Mouse (Mus musculus) activated CD4-positive, CD25-positive, alpha-beta regulatory T cell, adult 4 months (primary cell): ENCODE data around the gene Prrx2. TPM values are rescaled to one million over a fixed set of nuclear protein-coding genes. Genes with fewer than 3 reads are reported as not detected.

Experiments used
- ATAC-seq: one replicate; pipeline ENCODE4 v1.8.0; 2017
- polyA plus RNA-seq, 2 experiments: library from polyadenylated mRNA; unstranded; fragments of 100-300 nt; shearing (Covaris generic); gene quantifications; one replicate each; pipeline ENCODE4 v1.2.1; 2017

Gene Prrx2
- polyA plus RNA-seq, 2 experiments from 2014 or later, result not detected

DNA sequence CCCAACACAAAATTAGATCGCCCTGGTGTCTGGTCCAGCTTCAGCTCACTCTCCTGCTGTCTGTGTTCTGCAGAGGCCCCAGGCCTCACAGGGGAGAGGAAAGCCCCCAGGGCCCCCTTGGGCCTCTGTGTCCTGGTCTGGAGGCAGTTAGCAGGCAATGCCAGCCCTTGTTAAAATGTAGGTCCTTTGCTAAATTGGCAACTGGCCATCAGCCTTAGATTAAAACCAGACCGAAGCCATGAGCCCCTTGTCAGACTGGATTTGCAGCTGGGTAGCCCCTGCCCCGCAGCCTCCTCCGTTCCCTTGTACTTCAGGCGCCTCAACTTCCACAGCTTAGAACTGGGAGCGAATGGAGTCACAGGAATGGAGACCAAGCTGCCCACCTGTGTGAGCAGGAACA, 37.9 kb downstream of the Prrx2 start:
- ATAC-seq, result no peak

DNA sequence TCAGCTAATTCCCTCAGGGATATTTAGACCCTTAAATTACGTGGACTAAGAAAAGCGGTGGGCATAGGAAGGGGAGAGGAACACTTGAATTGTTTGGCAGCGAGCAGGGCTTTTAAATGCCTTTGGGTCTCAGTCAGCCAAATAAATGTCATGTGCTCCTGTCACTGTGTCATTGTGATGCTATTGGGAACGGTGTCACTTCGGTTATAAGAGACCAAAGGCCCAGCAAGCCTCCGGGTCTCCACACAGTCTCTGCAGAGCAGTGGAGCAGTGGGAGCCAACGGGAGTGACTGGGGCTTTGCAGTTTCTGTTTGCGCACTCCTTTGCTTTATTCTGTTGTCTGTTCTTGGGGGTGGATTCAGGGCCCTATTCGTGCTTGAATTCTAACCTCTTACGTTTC, 39.7 kb downstream of the Prrx2 start:
- ATAC-seq, result no peak

DNA sequence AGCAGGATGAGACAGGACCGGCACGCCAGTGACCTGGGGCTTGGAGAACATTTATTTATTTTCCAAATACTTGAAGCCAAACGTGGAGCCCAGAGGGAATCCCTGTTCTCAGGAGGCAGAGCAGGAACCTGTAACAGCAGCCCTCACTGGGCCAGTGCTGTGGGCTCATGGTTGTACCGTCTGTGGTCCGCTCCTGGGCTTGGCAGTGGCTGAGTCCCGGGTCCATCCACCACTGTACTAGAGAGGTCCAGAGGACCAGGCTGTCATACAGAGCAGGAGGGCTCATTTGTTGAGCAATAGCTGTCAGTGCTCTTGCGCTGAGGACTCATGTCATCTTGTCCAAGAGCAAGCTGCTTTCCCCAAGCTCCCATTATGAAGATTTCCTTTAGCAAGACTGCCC, 40.3 kb downstream of the Prrx2 start:
- no peak for ATAC-seq

DNA sequence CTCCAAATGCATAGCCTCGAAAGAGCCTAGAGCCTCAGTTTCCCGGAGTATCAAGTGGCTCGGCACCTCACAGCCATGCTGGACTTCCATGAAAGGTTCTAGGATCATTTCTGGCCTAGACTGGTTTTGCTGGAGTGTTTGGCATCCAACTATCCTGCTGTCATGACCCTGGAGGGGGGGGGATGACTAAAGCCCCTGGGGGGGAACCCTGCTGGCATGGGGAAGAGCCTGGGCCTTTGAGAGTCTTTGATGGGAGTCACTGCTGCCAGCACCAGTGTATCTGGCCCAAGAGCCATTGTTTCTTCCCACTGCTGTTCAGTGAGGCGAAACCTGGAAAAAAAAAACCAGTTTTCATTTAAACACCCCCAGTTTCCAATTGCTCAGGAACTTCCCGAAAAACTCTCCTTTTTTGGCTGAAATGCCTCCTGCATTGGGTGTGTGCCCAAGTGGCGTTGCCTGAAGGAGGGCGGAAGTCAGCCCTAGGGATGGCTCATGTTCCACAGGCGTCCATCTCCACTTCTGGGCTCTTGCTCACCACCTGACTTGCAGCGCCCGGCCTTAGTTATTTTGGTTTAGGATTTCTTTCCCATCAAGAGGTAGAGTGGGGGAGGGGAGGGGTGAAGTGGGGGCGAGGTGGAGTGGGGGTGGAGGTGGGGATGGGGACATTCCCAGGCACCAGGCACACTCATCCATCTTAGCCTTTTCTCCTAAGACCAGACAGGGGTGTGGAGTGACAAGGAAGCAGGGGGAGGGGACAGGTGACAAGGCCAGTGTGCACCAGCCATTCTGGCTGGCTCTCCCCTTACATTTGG, 41.1 kb downstream of the Prrx2 start:
- no peak for ATAC-seq

DNA sequence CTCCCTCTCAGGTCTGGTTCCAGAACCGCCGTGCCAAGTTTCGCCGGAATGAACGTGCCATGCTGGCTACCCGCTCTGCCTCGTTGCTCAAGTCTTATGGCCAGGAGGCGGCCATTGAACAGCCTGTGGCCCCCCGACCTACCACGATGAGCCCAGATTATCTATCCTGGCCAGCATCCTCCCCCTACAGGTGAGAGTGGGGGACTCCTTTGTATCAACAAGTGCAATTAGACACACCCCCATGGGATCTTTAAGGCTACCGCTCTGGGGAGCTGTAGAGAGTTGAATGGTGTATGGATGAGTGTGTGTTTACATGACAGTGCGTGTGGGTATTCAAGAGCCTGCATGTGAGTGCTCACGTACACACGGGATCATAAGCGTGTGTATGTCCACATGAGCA, 44.7 kb downstream of the Prrx2 start:
- ATAC-seq, result no peak

DNA sequence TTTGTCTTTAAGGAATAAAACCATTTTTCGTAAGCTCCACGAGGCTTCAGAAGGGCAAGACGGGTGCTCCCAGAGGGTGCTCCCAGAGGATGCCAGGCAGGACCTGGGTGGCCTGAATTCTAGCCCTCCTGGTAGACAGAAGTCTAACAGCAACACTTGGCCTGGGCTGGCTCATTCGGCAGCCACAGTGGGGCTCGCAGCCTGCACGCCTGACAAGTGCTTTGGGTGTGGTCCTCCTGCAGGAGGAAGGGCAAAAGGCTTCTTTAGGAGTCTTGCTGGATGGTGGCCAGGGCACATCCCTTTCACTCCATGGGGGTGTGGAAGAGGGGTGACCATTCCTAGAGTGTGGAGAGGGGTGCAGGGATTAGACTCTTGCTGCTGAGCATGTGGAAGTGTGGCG, 46.4 kb downstream of the Prrx2 start:
- no peak for ATAC-seq

DNA sequence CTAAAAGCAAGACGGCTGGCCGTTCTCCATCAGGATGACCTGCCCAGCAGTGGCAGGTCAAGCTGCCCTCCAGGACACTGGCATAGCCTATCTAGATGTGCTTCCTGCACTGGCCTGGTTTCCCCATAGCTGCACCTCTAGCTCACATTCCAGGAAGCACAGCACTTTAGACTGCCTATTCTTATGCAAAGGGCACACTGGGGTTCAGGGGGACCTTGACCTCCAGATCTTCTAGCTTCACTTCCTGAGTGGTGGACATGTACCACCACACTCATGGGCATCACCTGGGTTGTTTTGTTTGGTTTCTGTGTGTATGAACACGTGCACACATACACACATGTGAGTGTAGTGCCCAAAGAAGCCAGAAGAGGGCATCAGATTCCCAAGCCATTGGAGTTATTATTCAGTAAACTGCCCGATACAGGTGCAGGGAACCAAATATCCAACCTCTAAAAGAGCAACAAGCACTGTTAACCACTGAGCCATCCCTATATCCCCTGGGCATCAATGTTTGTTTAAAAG, 50.1 kb downstream of the Prrx2 start:
- ATAC-seq, result no peak

DNA sequence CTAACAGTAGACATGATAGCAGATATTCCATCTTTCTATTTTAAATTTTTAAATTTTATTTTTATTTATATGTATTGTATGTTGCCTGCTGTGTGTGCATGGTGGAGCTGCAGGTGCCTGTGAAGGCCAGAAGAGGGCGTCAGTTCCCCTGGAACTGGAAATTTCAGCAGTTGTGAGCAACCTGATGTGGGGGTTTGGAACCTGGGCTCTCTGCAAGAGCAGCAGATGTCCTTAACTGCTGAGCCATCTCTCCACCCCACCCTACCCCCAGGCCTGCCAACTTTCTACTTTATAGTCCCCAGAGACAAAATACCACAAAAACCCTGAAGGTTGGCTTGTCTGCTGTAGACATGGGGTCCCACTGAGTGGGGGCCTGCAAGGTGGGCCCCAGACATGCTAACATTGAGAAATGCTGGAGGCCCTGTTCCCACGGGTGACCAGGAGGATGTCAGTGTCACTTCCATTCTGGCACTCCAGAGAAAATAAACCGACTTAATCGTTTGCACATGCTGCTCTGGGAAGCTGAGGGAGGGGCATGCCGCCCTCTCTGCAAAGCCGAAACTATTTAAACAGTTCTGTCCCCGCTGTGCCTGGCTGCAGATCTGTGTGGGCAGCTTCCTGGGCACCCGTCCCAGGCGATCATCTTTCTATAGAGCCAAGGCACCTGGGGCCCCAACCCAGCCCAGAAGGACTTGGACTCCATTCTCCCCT, 50.8 kb downstream of the Prrx2 start:
- no peak for ATAC-seq

DNA sequence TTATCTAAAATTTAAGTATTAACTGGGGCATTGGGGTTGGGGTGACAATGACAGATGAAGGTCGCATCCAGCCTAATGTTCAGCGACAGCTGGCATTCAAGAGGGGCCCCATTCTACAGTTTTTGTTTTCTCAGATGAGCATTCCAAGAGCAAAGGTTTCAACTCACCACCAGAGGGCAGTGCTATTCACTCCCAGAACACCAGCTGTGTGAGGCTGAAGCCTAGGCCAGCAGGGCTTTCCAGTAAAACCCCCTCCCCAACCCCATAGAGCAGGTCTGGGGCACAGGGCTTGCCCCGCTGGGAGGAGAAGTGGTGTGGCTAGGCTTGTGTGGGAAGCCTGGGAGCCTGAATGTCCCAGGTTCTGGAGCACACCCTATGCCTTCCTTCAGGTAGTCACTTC, 56.2 kb downstream of the Prrx2 start:
- ATAC-seq, result no peak

DNA sequence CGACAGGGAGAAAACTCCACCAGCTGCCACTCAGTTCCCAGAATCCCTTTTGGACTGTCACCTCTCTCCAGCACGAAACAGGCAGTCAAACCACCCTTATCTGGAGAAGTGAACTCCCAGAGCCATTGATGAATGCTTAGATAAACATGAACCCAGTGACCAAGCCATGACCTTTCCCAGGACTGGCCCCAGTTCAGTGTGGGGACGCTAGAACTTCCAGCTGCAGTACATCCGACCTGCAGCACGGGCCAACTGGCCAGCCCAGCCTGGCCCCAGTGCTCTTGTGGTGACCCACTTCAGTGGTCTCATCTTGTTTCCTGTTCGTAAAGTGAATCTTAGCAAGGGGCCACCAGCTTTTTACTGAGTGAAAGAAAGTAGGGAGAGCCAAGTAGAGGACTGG, 58.6 kb downstream of the Prrx2 start:
- ATAC-seq, result no peak

DNA sequence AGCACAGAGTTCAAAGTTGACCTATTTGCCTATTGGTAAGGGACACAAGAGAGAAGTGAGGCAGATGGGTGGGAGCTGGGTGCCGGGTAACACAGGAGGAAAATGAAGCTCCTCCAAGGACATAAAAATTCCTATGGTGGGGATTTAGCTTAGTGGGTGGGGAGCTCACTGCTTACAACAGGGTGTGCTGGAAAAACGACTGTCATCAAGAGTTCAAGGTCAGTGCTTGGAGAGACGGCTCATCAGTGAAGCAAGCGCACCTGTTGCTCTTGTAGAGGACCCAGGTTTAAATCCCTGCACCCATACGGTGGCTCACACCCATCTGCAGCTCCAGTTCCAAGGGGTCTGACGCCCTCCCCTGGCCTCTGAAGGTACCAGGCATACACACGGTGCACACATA, 59.2 kb downstream of the Prrx2 start:
- ATAC-seq, result no peak

DNA sequence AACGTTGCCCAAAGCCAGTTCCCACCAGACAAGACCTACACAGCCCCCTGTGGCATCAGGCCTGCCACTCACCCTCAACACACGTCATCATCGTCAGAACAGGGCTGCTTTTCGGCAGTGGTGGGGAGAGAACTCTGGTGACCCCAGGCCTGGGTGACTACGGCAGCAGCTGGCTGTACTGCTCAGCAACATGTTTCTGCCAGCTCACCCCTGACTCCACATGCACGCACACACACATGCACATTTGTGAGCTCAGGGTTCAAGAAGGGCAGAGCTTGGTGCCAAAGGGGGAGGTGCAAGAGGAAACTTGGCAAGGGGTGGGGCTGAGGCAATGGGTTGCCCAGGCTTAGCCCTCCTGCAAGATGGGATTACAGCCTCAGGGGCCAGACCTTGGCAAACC, 62.5 kb downstream of the Prrx2 start:
- ATAC-seq, result no peak

DNA sequence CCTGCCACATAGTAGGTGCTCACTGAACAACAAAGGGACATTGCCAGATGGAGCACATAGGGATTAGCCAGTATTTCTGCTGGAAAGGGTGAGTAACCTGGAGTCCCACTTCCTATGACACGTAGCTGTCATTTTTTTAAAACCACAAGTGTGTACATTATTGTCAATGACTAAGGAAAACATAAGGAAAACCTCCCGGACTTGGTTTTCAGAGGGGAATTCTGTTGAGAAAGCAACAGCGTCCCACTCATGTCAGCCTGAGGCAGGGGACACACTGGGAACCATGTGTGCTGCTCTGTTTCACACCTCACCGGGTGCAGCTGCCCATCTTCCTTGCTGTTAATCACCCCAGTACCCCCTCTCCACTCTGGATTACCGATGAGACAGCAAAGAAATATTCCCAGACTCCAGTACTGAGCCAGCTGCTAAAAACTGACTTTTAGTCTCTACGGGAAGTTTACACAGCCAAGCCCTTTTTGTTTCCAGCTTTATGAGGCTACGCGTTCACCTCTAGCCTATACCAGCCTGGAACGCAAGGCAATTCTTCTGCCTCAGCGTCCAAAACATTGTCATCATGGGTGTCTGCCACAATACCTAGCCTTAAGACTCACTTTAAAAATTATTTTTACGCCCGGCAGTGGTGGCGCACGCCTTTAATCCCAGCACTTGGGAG, 64.8 kb downstream of the Prrx2 start:
- ATAC-seq, result no peak

DNA sequence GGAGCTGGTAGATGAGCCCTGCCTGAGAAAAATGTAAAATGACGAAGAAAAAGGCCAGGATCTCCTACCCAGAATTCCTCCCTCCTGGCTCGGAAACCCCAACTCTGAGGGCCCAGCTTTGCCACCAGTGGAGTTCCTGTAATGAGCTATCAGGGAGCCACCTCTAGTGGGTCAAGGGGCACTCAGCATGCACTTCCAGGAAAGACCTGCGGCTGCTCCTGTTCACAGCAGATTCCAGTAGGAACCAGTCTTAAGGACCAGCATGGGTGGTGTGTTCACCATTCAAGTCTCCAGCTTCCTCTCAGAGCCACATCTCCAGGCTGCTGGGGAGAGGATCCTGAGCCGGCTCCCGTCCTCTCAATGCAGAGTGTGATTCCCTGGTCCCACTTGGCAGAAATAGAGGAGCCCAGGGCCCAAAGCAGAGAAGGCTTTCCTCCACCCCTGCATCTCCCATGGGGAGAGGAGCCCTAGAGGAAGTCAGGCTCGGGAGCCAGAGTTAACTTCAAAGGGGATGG, 66.9 kb downstream of the Prrx2 start:
- ATAC-seq, result no peak

DNA sequence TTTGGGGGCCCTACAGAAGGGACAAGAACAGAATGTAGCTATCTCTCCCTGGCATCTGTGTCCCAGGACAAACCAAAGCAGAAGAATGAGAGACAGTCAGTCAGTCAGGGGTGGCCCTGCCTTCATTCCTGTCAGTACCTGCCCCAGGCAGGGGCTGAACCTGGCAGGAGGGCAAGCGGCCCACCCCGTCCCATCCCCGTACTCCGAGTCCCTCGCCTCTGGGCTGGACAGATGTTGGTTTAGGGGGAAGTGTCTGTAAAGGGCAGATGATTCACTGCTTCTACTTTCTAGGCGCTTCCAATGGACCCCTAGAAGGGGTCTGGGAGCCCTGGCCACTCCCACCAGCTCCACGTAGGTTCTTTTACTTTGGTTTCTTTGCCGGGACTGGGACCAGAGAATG, 67.5 kb downstream of the Prrx2 start:
- no peak for ATAC-seq

DNA sequence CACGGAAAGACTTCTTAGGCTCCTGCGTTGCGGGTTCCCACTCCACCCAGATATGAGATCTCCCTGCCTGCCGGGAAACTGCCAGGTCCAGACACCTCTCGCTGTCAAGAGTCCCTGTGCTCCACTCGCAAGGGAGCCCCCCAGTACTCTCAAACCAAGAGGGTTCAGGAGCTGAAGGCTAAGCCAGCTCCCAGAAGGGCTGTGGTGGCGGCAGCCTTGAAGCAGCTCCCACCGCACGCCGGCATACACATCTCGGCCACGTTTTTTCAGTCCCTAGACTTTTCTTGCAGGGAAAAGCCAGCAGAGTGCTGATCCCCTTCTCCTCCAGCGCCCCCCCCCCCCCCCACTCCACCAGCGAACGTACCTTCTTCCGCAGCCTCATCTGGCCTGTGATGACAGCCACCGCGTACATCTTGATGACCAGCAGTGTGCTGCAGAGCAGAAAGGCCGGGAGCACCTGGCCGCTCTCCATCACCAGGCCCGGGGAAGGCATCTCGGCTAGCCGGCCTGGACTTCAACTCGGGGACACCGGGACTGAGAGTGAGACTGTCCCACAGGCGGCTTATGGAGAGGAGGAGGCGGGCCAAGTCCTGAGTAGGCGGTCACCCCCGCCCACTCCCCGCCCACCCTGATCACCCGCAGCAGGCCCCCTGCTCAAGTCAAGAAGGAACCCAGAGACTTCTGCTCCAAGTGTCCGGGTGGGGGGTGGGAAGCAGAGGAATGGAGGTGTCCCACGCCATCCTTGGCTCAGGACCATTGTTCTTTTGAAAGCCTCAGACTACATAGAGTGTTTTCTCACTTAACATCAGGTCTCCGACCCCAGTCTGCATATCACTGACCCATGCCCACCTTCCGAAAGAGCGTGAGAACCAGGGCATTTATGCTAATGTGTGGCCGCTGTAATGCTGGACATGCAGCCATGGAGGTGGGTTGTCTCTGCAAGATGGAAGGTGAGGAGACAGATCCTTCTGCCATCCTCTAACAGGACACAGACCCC, 68.3 kb downstream of the Prrx2 start:
- ATAC-seq, result no peak

DNA sequence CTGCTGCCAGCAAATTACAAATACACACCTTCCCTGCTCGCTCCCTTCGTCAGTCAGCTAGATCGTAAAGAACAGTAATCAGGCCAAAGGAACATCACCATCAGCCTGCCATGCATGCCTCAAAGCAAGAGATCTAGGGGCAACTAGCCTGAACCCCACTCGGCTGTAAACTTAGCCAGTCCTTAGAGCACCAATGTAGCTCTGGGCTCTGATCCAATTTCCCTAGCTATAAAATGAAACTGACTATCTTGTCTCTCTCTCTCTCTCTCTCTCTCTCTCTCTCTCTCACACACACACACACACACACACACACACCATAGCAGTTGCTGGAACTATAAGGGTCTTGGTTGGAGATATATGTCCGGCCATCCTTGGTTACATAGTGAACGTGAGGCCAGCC, 69.5 kb downstream of the Prrx2 start:
- no peak for ATAC-seq

DNA sequence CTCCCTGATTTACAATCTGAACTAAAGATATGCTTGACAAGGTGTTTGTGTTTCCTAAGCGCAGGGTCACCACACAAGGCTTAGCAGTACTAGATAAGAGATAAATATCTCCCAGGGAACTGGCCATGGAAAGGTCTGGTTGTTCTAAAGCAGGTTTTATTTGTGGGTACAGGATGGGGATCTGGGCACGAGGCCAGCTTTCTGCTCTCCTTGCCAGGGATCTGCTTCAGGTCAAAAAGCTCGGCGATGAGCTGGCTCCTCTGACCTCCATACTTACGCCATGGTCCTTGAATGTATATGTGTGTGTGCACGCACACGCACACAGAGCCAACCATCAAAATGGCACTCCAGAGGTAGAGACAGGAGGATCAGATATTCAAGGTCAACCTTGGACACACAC, 70.2 kb downstream of the Prrx2 start:
- ATAC-seq, result no peak

DNA sequence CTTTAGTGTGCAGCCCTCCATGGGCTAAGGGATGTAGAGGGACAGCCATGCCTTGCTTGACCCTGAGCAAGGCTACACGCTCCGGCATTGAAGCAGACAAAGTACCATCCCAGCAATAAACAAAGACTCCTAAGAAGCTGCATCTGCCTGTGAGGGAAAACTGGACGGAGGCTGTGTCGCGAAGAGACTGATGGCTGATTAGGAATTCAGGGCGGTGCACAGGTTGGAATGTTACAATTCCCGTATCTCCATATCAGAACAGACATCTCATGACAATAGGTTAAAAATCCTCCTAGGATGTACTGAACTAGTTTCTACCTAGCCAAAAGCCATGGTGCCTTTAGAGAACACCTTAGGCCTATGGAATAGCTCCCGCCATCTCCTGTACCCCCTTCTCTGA, 71.1 kb downstream of the Prrx2 start:
- no peak for ATAC-seq

DNA sequence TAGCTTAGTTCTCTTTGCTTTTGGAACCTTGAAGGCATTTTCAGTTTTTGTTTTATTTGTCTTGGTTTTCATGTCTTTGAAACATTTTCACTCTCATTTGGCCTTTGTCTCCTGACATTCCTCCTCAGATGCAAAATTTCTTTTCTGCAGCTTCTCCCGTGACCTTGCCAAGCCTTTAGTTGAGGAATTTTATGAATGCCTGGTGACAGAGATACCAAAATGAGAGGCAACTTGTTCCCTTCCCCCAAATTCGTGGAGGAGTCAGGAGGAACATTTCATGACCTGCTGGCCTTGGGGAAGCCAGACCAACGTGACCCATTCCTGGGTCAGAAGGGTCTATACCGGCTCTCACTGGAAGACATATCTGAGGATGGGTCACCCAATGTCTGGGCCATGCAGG, 71.9 kb downstream of the Prrx2 start:
- ATAC-seq, result no peak

DNA sequence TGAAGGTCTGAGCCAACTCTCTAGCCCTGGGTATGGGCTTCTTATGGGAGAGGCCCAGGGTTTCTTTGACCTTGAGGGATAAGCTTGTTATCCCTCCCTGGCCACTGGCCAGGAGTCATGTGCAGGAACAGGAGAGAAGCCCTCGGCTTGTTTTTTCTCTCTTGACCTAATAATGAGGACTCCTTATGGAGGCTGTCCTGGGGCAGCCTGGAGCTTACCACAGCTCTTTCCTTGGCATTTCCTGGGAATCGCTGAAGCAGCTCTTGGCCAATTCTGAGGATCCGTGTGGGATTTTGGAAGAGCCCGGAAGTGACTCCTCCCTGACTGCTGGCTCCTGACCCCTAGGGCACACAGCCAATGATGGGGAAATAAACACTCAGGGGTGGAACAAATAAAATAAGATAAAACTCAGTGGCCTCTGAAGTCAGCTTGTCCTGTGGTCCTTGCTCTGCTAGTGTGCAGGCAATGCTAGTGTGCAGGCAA, 77.6 kb downstream of the Prrx2 start:
- no peak for ATAC-seq

DNA sequence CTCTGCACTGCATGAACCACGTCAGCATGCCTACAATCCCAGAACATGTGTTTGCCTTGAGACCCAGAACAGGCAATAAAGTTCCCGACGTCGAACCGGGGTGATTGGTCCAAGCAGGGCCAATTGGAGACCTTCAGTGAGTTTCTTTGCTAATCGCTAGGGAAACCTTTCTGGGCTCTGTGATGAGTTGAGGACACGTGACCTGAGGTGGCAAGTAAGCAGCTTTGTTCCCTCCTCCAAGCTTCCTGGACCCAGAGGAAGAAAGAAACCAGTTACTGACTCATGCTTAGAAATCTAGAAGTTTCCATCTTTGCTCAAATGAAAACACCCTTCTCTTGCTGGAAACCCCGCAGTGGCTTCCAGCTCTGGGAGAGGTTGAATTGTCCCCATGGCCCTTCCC, 78.2 kb downstream of the Prrx2 start:
- ATAC-seq, result no peak
